Mouse (Mus musculus) megakaryocyte-erythroid progenitor cell, adult 5-6 weeks (primary cell): ENCODE results near the gene Stat4. TPM values are rescaled to one million over a fixed set of nuclear protein-coding genes. Genes with fewer than 3 reads are reported as not detected.

Experiments
- ATAC-seq: replicated peaks from 2 replicates; pipeline ENCODE4 v1.8.0; 2016; ENCODE audit warnings: mild to moderate bottlenecking, inconsistent platforms; ENCODE audit not compliant: severe bottlenecking, poor library complexity, low FRiP score, low TSS enrichment
- total RNA-seq, 2 experiments: library from RNA; stranded (forward) in 1 of 2; stranded (reverse) in 1 of 2; fragments of 200-1000, 215-1000 nt in 1 of 2; fragments of >200 nt in 1 of 2; fragmentation: Nextera tagmentation in 1 of 2; gene quantifications; 2 replicates each; pipeline ENCODE4 v1.2.3; 2014 to 2017

The Stat4 gene
- total RNA-seq, 2 experiments from 2014 or later, result 9.1 to 9.6 TPM

GRCm38 (mm10) chr1:52133254-52133653, 146.3 kb downstream of the Stat4 start:
- ATAC-seq, result no peak

- ATAC-seq, result no peak
Measured at GRCm38 (mm10) chr1:52137292-52137691, 150.3 kb downstream of the Stat4 start.

- no peak for ATAC-seq
Measured at GRCm38 (mm10) chr1:52140534-52140933, 153.6 kb downstream of the Stat4 start.

GRCm38 (mm10) chr1:52141482-52141881, 154.5 kb downstream of the Stat4 start:
- ATAC-seq, result no peak

- no peak for ATAC-seq
Measured at GRCm38 (mm10) chr1:52142117-52142516, 155.2 kb downstream of the Stat4 start.

GRCm38 (mm10) chr1:52143191-52143590, 156.2 kb downstream of the Stat4 start:
- ATAC-seq, result no peak

- no peak for ATAC-seq
Measured at GRCm38 (mm10) chr1:52143596-52144156, 156.7 kb downstream of the Stat4 start.

- ATAC-seq, result no peak
Measured at GRCm38 (mm10) chr1:52144907-52145306, 158.0 kb downstream of the Stat4 start.

- ATAC-seq, result peak; percentile 54
Measured at GRCm38 (mm10) chr1:52146214-52146970, 159.4 kb downstream of the Stat4 start.

- ATAC-seq, result no peak
Measured at GRCm38 (mm10) chr1:52147431-52147830, 160.5 kb downstream of the Stat4 start.

- no peak for ATAC-seq
Measured at GRCm38 (mm10) chr1:52148178-52148577, 161.2 kb downstream of the Stat4 start.

- ATAC-seq, result no peak
Measured at GRCm38 (mm10) chr1:52148696-52149095, 161.7 kb downstream of the Stat4 start.

- ATAC-seq, result peak; percentile 93
Measured at GRCm38 (mm10) chr1:52149934-52150346, 163.0 kb downstream of the Stat4 start.

GRCm38 (mm10) chr1:52150676-52151075, 163.7 kb downstream of the Stat4 start:
- peak; percentile 76 for ATAC-seq

GRCm38 (mm10) chr1:52151166-52151565, 164.2 kb downstream of the Stat4 start:
- no peak for ATAC-seq

- ATAC-seq, result no peak
Measured at GRCm38 (mm10) chr1:52152369-52152768, 165.4 kb downstream of the Stat4 start.

- ATAC-seq, result no peak
Measured at GRCm38 (mm10) chr1:52152936-52153335, 166.0 kb downstream of the Stat4 start.

- no peak for ATAC-seq
Measured at GRCm38 (mm10) chr1:52154890-52155289, 167.9 kb downstream of the Stat4 start.

- ATAC-seq, result no peak
Measured at GRCm38 (mm10) chr1:52156351-52156750, 169.4 kb downstream of the Stat4 start.
